Mouse (Mus musculus): Measurements from ENCODE around the gene Wdr18.

- TF ChIP-seq CTCF (IDR thresholded peaks at IDR 0.05; ENCODE audit: low read depth, low read length) (no peak), POLR2A (IDR thresholded peaks at IDR 0.05; ENCODE audit: extremely low read depth, insufficient read depth, low read length) (no peak)
These were observed 47.5 kb upstream of the Wdr18 start for GRCm38 (mm10) chr10:79912412-79912811.
